Comparison of ENCODE assay signal across 23 mouse cellular contexts in the genomic region with DNA sequence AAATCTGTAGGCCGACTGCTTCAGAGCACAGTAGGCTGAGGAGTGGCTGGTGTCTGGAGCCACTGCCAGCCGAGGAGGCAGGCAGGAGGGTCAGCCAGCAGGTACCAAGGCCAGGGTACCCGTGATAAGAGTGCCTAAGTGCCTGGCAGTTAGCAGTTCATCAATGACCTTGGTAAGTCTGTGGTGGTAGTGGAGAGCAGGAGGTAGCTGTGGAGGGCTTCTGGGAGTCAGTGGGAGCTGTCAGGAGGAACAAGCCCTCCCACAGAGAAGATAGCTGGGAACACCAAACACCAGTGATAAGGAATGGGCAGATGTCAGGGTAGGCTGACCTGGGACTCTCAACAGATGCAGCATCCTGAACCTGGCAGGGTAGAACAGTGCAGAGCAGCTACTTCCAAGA. TPM values are rescaled to one million over a fixed set of nuclear protein-coding genes. Genes with fewer than 3 reads are reported as not detected.
"Had no signal": no experiment of that assay in that cellular context is flagged by ENCODE, and none has a peak within 500 bp of the region (broad histone marks: within the 10 kb centered on the region; RNA-seq: fewer than 3 reads in every experiment).

No protein-coding gene starts in this region.

- H3K4me2 ChIP-seq: heart, embryonic 12.5 days; hindbrain, embryonic 13.5 days; hindbrain, embryonic 15.5 days; intestine, embryonic 15.5 days; limb, embryonic 12.5 days had no signal

- H3K27ac ChIP-seq: gastrocnemius, adult 2 months; heart, embryonic 10.5 days; hindbrain, embryonic 13.5 days; hindbrain, embryonic 15.5 days; intestine, embryonic 15.5 days; layer of hippocampus, adult 2 months; left cerebral cortex, adult 2 months; limb, embryonic 10.5 days; limb, embryonic 12.5 days had no signal

- DNase-seq: gastrocnemius, adult 2 months; gastrocnemius, postnatal 10 days; gastrocnemius, postnatal 25 days; heart, adult 18-20 months; heart, postnatal 10 days; heart, postnatal 4 days; kidney, adult 18-20 months; kidney, adult 8-10 months; kidney, postnatal 10 days; kidney, postnatal 25 days; kidney, postnatal 4 days had no signal

- H3K9me3 ChIP-seq: heart, embryonic 10.5 days; heart, embryonic 12.5 days; hindbrain, embryonic 13.5 days; hindbrain, embryonic 15.5 days; intestine, embryonic 15.5 days; limb, embryonic 10.5 days; limb, embryonic 12.5 days had no signal

- H3K27me3 ChIP-seq: hindbrain, embryonic 13.5 days; hindbrain, embryonic 15.5 days; intestine, embryonic 15.5 days had no signal

- H3K36me3 ChIP-seq: heart, embryonic 10.5 days; heart, embryonic 12.5 days; hindbrain, embryonic 13.5 days; hindbrain, embryonic 15.5 days; intestine, embryonic 15.5 days; limb, embryonic 10.5 days; limb, embryonic 12.5 days had no signal

- ATAC-seq: forebrain, embryonic 16.5 days; inflammation-experienced regulatory T-cells, adult 6 months; intestine, embryonic 15.5 days; intestine, postnatal 0 days had no signal

- H3K4me3 ChIP-seq: gastrocnemius, adult 2 months; heart, embryonic 10.5 days; heart, embryonic 12.5 days; hindbrain, embryonic 13.5 days; hindbrain, embryonic 15.5 days; intestine, embryonic 15.5 days; layer of hippocampus, adult 2 months; left cerebral cortex, adult 2 months; limb, embryonic 10.5 days; limb, embryonic 12.5 days had no signal

- H3K9ac ChIP-seq: heart, embryonic 12.5 days; hindbrain, embryonic 13.5 days; hindbrain, embryonic 15.5 days; intestine, embryonic 15.5 days; limb, embryonic 12.5 days had no signal

RNA-seq across cellular contexts. Expression of a gene that starts 35.7 kb away (rescaled TPM):
- polyA plus RNA-seq: inflammation-experienced regulatory T-cells, adult 6 months had no signal
